Mouse (Mus musculus) gastrocnemius, postnatal 10 days (tissue): ENCODE results near the gene Ankrd61. TPM values are rescaled to one million over a fixed set of nuclear protein-coding genes. Genes with fewer than 3 reads are reported as not detected.

ENCODE experiments used
- DNase-seq: peaks from one replicate; pipeline ENCODE4 v3.0.0; 2021; ENCODE audit warnings: mixed read lengths
- long read RNA-seq, 2 experiments: library from polyadenylated mRNA; stranded (forward); transcript quantifications; one replicate each; pipeline ENCODE4 v2.0.0; 2021
- total RNA-seq, 2 experiments: library from RNA; stranded (reverse); gene quantifications; 2 replicates each; pipeline ENCODE4 v1.2.3; 2021

Ankrd61 gene
- not detected for total RNA-seq
- long read RNA-seq, experiment 1 = 0 reads
- long read RNA-seq, experiment 2 = 0 reads

DNA sequence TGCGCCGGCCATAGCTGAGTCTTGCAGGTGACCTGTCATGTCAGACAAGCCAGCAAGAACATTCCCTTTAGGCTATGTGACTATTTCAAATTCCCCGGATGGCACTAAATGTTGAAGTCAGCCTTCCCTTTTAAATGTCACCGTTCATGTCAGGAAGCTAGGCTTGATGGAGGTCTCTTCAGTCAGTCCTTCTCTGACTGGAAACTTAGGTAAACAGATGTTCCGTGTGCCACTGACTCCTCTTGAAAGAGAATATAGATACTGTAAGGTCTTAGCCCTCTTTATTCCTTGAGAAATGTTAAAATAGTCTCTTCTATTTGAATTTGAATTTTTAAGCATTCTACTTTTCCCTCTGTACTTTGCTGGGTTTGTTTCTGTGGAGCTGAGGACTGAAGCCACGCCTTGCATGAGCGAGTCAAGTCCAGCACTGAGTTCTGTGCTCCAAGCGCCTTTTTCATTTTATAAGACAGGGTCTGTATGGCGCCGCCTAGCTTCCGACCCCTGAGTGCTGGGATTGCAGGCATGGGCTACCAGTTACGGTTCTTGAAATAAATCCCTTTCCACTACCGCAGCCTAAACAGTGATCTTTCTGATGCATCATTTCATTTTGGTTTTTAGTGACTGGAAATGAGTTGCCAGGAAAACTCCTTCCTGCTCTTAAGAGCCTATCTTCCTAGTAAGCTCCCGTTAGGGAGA is at the start of gene Ankrd61:
TSS of gene Ankrd61 (minus strand) at position 51 of the 696 bp plus-strand sequence.
- DNase-seq = no peak

- no peak for DNase-seq
Measured at GRCm38 (mm10) chr5:143943231-143944125, 46.0 kb upstream of the Ankrd61 start.

DNA sequence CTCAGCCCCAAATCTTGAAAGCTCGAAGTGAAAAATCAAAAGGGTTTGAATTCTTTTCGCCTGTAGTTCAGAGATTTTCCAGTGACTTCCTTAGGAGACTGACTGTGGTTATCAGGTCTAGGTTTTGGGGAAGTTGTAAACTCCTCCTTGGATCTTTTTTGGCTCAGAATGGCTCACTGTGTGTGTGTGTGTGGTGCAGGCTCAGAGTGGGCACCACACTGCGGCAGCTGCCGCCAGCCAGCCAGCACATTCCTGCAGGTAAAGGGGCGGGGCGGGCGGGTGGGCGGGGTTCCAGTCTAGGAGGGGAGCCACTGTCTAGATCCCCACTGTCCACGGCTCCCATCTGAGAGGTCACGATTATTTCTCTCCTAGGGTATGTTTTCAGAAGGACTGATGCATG is 44.1 kb upstream of the Ankrd61 start:
- DNase-seq = no peak

GRCm38 (mm10) chr5:143936156-143936555 is 38.7 kb upstream of the Ankrd61 start:
- DNase-seq = no peak

DNA sequence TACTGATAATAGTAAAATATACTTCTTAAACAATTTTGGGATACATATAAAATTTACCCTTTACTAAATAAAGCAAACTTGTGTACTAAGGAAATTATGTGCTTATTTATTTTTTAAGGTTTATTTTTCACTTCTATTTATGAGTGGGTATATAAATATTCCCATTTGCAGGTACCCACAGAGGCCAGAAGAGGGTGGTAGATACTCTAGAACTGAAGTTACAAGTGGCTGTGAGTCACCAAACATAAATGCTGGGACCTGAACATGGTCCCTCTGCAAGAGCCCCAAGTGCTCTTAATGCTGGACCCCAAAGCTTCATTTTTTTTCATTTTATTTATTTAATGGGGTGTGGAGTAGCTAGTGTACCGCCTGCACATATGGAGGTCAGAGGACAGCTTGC is 36.4 kb upstream of the Ankrd61 start:
- no peak for DNase-seq

DNA sequence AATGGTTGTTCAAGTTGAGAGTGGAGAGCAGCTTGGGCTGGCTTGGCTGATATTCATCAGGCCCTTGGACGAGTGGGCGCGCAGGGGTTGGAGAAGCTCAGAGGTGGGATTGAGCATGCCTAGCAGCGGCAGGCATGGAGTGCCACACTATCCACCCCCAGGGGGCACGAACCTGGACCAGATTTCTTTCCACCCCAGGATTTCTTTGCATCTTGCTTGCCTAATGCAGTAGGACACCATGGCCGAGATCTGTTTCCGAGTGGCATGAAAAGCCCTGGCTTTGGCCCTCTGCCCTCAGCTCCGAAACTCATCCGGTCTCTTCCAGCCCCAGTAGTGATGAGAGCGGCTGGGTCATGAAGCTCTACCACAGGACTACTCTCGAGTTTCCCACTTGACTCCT is 35.9 kb upstream of the Ankrd61 start:
- no peak for DNase-seq

GRCm38 (mm10) chr5:143932831-143933230 is 35.3 kb upstream of the Ankrd61 start, which contains the start of gene Rsph10b:
TSS of gene Rsph10b (plus strand) at chr5:143933035.
- DNase-seq = no peak

DNA sequence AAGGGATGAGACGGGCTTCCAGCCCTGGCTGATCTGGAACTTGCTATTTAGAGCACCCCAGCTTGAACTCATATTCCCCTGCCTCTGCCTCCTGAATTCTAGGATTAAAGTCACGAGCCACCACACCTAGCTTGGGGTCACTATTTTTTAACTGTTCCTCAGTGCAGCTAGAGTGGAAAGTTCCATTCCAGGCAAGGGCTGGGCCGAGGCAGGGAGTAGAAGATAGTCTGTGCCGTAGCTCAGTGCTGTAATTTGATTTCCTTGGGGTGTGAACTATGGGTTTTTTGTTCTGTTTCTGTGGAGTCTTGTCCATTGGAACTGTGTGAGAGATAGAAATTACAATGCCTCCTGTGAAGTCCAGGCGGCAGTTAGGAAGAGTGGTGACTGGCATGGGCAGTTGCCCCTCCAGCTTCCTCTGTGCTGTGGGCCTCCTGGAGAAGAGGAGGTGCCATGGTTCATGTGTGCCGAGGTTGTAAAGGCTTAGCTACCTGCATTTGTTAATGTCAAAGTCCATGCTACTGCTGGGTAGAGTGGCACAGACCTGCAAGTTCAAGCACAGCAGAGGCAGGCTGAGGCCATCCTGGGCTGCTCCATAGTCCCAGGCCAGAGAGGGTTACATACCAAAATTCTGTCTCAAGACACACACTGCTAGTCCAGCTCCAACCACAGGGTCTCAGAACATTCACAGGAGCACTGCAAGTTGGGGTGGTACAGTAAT is 34.5 kb upstream of the Ankrd61 start:
- no peak for DNase-seq

- no peak for DNase-seq
Measured at GRCm38 (mm10) chr5:143930656-143931055, 33.2 kb upstream of the Ankrd61 start.

- no peak for DNase-seq
Measured at GRCm38 (mm10) chr5:143929291-143929690, 31.8 kb upstream of the Ankrd61 start.

DNA sequence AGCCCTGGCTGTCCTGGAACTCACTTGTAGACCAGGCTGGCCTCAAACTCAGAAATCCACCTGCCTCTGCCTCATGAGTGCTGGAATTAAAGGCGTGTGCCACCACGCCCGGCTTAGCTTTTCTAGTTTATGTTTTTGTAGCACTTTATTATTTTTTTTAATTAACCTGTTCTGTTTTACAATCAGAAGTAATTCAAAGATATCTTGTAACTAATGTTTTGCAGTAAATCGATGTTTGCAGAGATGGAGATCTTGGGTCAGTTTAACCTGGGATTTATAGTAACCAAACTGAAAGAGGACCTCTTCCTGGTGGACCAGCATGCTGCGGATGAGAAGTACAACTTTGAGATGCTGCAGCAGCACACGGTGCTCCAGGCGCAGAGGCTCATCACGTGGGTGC is 30.4 kb upstream of the Ankrd61 start, which contains the start of gene Gm42421:
TSS of gene Gm42421 (plus strand) at position 301 of the 400 bp plus-strand sequence.
- no peak for DNase-seq

DNA sequence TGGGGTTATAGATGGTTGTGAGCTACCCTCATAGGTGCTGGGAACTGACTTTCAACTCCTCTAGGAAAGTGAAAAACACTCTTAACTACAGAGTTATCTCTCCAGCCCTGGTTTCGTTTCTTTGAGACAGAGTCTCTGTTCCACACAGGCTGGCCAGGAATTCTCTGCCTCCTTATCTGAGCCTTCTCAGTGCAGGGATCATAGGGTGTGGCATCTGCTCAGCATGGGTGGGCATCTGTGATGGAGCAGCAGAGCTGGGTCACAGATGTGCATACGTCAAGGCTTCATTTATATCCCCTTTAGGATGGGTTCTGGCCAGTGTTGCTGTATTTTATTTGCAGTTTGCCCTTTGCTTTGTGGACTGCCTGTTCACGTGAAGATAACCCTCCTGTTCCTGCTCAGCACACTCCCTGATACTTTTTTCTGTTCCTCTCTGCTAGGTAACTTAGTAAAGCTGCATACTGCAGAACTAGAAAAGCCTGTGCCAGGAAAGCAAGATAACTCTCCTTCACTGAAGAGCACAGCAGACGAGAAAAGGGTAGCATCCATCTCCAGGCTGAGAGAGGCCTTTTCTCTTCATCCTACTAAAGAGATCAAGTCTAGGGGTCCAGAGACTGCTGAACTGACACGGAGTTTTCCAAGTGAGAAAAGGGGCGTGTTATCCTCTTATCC is 27.4 kb upstream of the Ankrd61 start:
- no peak for DNase-seq

DNA sequence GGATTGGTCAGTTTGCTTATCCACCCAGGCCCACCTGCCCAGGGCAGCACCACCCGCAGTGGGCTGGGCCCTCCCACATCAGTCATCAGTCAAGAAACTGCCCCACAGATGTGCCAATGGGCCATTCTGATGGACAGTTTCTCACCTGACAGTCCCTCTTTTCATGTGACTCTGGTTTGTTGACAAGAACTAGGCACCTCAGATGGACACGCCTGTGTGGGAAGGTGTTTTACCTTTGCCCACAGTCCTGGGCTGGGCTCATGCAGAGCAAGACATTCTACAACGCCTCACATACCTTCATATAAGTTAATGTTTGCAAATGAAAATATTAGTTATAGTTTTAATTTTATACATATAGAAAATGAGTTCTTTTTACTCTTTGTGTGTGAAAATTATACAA is 20.6 kb upstream of the Ankrd61 start:
- DNase-seq = no peak

DNA sequence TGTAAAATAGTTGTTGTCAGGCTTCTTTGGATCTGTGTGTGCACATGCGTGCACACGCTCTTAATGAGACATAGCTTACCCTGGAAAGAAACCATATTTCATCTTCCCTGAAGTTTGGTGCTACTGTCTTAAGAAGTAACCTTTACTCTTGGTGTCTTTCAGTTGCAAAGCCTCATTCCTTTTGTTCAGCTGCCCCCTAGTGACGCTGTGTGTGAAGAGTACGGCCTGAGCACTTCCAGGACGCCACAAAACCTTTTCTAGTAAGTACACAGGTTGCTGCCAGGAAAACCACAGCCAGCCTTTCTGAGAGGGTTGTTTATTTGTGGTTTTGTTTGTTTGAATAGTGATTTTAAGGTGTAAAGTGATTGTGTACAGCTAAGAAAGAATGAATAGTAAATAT is 19.9 kb upstream of the Ankrd61 start:
- DNase-seq = peak; percentile 53

GRCm38 (mm10) chr5:143916221-143916620 is 18.7 kb upstream of the Ankrd61 start:
- DNase-seq = no peak

DNA sequence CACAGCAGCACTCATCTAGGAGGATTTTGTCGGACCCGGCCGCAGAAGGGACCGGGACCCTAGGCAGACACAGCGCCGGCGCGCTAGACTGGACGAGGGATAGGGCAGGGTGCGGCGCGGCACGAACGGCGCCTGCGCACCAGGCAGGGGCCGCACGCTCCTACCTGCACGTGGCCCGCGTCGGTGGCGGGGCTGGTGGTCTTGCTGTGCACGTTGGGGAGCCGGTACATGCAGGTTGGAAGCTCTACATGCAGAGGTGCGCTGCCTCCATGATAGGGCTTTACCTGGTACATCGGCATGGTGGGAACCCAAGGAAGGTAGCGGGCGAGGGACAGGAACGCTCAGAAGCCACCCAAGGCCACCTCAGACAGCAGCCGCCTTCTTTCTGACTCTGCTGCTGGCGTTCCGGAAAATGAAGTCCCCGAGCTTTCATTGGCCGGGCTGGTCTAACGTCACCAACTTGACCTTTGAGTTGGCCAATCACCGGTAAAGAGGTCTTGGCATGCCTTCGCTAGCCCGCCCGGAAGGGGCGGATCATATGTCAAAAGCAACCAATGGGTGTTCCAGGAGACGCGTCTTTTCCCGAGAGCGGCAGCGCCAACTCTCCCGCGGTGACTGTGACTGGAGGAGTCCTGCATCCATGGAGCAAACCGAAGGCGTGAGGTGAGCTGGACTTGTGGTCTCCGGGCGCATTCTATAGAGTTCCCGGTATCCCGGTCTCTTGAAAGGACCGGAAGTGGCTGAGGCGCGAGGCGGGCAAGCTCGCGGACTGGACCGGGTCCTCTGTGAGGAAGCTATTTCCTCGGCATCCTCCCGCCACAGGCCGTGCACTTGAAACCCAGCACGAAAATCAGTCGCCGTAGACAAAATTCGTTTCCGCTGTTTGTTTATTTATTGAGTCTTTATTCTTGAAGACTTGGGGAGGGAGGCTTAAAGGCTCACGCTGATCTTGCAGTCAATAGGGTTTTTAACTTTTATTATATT is 12.2 kb upstream of the Ankrd61 start, which contains the start of the genes Aimp2 and Pms2:
TSS of gene Aimp2 (minus strand) at position 431 of the 984 bp plus-strand sequence.
TSS of gene Pms2 (plus strand) at position 548 of the 984 bp plus-strand sequence.
- peak; percentile 87 for DNase-seq

- DNase-seq = no peak
Measured at GRCm38 (mm10) chr5:143908926-143909325, 11.4 kb upstream of the Ankrd61 start.

GRCm38 (mm10) chr5:143906429-143906828 is 8.9 kb upstream of the Ankrd61 start:
- no peak for DNase-seq

DNA sequence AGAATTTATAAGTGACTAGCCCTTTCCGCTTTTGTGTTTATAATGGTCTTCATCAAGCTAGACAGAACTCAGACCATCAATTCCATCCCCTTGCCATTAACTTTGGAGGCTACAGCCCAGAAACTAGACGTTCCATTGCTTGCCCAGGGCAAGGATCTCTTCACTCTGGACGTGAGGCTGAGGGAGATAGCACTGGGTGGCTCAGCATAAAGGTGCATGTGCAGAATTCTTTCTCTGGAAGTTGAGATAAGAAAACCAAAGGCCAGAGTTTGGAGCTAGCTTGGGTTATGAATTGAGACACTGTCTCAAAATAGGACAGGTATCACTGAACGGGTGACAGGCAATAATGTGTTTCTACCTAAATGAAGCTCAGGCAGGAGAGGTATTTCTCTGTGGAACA is 6.3 kb upstream of the Ankrd61 start:
- no peak for DNase-seq

DNA sequence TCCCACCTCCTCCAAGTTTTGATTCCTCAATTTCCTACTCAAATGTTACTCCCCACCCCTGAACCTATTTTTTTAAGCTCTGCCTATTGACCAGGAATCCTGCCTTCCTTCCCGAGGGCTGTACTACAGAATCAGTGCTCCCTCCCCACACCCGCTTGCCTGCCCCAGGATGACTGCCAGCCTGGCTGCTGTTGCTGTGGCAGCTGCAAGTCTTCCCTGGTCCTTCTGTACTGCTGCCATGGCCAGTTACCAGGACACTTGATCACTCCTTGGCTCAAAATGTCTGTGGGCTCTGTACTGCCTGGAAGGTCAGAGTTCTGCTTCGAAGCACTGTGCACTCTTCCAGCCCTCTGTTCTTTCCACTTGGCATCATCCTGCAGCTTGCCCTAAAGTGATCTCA is 4.6 kb upstream of the Ankrd61 start:
- peak; percentile 81 for DNase-seq

GRCm38 (mm10) chr5:143893396-143893795 is 4.1 kb downstream of the Ankrd61 start:
- no peak for DNase-seq
